Mouse (Mus musculus) embryonic facial prominence, embryonic 13.5 days (tissue): ENCODE measurements around the gene Dzip1. TPM values are rescaled to one million over a fixed set of nuclear protein-coding genes. Genes with fewer than 3 reads are reported as not detected.
A peak's percentile ranks its signal among the peaks of the same experiment; 100 is the strongest.

Experiments
- ATAC-seq: fragments of 200-750 bp; cut with Nextera tagmentation; 2 replicates; pipeline ENCODE4 v1.8.0; 2017; ENCODE audit warnings: low read depth; ENCODE audit not compliant: insufficient number of reproducible peaks, insufficient read depth, low FRiP score, low TSS enrichment
- H3K27ac ChIP-seq: fragments of 300-500 bp; sonication (generic); 2 replicates; pipeline ENCODE4 v1.5.1; 2015; ENCODE audit warnings: moderate library complexity, mild to moderate bottlenecking, inconsistent platforms
- H3K27me3 ChIP-seq: fragments of 300-500 bp; sonication (generic); 2 replicates; pipeline ENCODE4 v1.6.1; 2015; ENCODE audit warnings: mild to moderate bottlenecking, inconsistent platforms
- H3K36me3 ChIP-seq: fragments of 300-500 bp; sonication (generic); 2 replicates; pipeline ENCODE4 v1.6.1; 2015; ENCODE audit warnings: mild to moderate bottlenecking, inconsistent platforms
- H3K4me1 ChIP-seq: fragments of 300-500 bp; sonication (generic); 2 replicates; pipeline ENCODE4 v1.6.1; 2015; ENCODE audit warnings: inconsistent platforms
- H3K4me2 ChIP-seq: fragments of 300-500 bp; sonication (generic); 2 replicates; pipeline ENCODE4 v1.6.1; 2015; ENCODE audit warnings: moderate library complexity, mild to moderate bottlenecking, inconsistent platforms
- H3K4me3 ChIP-seq: fragments of 300-500 bp; sonication (generic); 2 replicates; pipeline ENCODE4 v1.5.1; 2015; ENCODE audit warnings: mild to moderate bottlenecking, inconsistent platforms
- H3K9ac ChIP-seq: fragments of 300-500 bp; sonication (generic); 2 replicates; pipeline ENCODE4 v1.6.1; 2015; ENCODE audit warnings: mild to moderate bottlenecking, inconsistent platforms
- H3K9me3 ChIP-seq: fragments of 300-500 bp; sonication (generic); 2 replicates; pipeline ENCODE4 v1.6.1; 2016; ENCODE audit warnings: inconsistent platforms
- WGBS: fragments of 180-500 bp; shearing (Covaris S2); methylation state at CpG from one replicate; pipeline ENCODE4 v1.1.7; 2015; ENCODE audit warnings: mixed read lengths; 5-methylcytosine and 5-hydroxymethylcytosine counted together
- polyA plus RNA-seq: library from polyadenylated mRNA; unstranded; fragments of >200 nt; fragmentation: Nextera tagmentation; extraction: Ambion mirVana; gene quantifications from 2 replicates; pipeline ENCODE4 v1.2.1, GENCODE M21; 2015

Dzip1 gene
- polyA plus RNA-seq, 1 experiment from 2014 or later, result 37.7 TPM

GRCm38 (mm10) chr14:118937533-118938492 lies 12.6 kb upstream of the Dzip1 start, which contains the start of gene Dnajc3:
TSS of gene Dnajc3 (plus strand) at chr14:118937976.
- Histone ChIP-seq H3K4me1 (peaks cover 32% of the 10 kb centered on the region), H3K27ac (peak within 1 kb of the TSS; percentile 86), H3K9me3 (no peaks in the 10 kb centered on the region), H3K9ac (peak within 1 kb of the TSS; percentile 96), H3K4me2 (peak within 1 kb of the TSS; percentile 60), H3K36me3 (no peaks in the 10 kb centered on the region), H3K27me3 (no peaks in the 10 kb centered on the region), H3K4me3 (peak within 1 kb of the TSS; percentile 98)
- peak; percentile 100 for ATAC-seq
- WGBS, result under 1% methylated on average over 124 of the region's 124 CpGs

GRCm38 (mm10) chr14:118936952-118937351 lies 11.7 kb upstream of the Dzip1 start:
- H3K4me3 ChIP-seq, result peak overlapping the region; percentile 98
- H3K4me1 ChIP-seq, result peaks cover 32% of the 10 kb centered on the region
- H3K9ac ChIP-seq, result peak overlapping the region; percentile 96
- WGBS, result 29% methylated on average over 4 of the region's 4 CpGs
- peak overlapping the region; percentile 60 for H3K4me2 ChIP-seq
- no peak for ATAC-seq
- no peaks in the 10 kb centered on the region for H3K9me3 ChIP-seq
- H3K27me3 ChIP-seq, result no peaks in the 10 kb centered on the region
- H3K36me3 ChIP-seq, result no peaks in the 10 kb centered on the region
- peak overlapping the region; percentile 86; the same call in 1 of the 2 replicates for H3K27ac ChIP-seq

DNA sequence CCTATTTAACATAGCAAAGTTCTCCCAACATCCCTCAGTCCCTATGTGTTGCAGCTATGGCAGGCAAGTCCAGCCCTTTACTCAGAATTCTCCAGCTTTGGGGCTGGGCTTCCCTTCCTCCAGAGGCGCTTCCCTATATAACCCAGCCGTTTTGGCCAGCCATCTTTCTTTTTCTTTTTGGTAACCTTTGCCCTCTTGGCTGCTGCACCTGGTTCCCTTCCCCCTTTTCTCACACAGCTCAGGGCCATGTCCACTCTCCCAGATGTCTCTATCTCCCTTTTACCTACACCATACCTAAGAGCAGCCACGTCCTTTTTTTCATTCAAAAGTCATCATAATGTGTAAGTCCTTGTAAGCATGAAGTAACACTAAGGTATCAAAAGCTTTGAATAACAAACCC lies 11.0 kb upstream of the Dzip1 start:
- no peak overlapping the region for H3K27ac ChIP-seq
- peaks cover 32% of the 10 kb centered on the region for H3K4me1 ChIP-seq
- 58% methylated on average over 3 of the region's 3 CpGs for WGBS

DNA sequence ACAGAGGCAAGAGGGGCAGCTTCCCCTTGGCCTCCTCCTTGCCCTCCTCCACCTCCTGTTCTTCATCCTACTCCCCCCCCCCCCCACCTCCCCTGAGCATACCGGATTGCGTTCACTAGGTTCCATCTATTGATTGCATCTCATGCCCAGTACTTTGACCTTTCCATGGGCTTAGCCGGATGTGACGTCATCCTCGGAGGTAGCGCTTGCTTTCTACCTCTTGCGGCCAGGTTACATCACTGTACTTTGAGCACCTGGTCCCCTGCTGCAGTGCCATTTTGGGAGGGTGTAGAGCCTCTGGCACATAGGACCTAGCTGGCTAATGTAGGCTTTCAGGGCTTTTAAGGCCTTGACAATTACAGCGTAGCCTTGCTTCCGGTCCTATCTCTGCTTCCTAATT lies 9.4 kb upstream of the Dzip1 start:
- peaks cover 18% of the 10 kb centered on the region for H3K4me1 ChIP-seq
- H3K36me3 ChIP-seq, result no peaks in the 10 kb centered on the region
- ATAC-seq, result no peak
- H3K27me3 ChIP-seq, result no peaks in the 10 kb centered on the region
- 87% methylated on average over 9 of the region's 9 CpGs for WGBS
- H3K27ac ChIP-seq, result no peak overlapping the region
- no peak overlapping the region for H3K9ac ChIP-seq
- no peak overlapping the region for H3K4me3 ChIP-seq
- no peaks in the 10 kb centered on the region for H3K9me3 ChIP-seq
- H3K4me2 ChIP-seq, result no peak overlapping the region

More for the DNA sequence above, 11.0 kb upstream of the Dzip1 start:
- Histone ChIP-seq H3K4me2 (no peak overlapping the region), H3K9ac (no peak overlapping the region), H3K27me3 (no peaks in the 10 kb centered on the region), H3K4me3 (no peak overlapping the region), H3K9me3 (no peaks in the 10 kb centered on the region), H3K36me3 (no peaks in the 10 kb centered on the region)
- ATAC-seq, result no peak

GRCm38 (mm10) chr14:118932956-118933355 lies 7.7 kb upstream of the Dzip1 start:
- Histone ChIP-seq H3K36me3 (no peaks in the 10 kb centered on the region), H3K27me3 (no peaks in the 10 kb centered on the region), H3K4me1 (peaks cover 7% of the 10 kb centered on the region), H3K9ac (no peak overlapping the region), H3K27ac (no peak overlapping the region), H3K4me2 (no peak overlapping the region), H3K4me3 (no peak overlapping the region), H3K9me3 (no peaks in the 10 kb centered on the region)
- WGBS, result 55% methylated on average over 8 of the region's 8 CpGs
- ATAC-seq, result no peak

GRCm38 (mm10) chr14:118931181-118931580 lies 5.9 kb upstream of the Dzip1 start:
- Histone ChIP-seq H3K9me3 (no peaks in the 10 kb centered on the region), H3K27me3 (no peaks in the 10 kb centered on the region), H3K9ac (no peak overlapping the region), H3K4me2 (no peak overlapping the region), H3K4me3 (no peak overlapping the region), H3K4me1 (no peaks in the 10 kb centered on the region), H3K27ac (no peak overlapping the region), H3K36me3 (no peaks in the 10 kb centered on the region)
- WGBS, result 71% methylated on average over 2 of the region's 2 CpGs
- no peak for ATAC-seq

GRCm38 (mm10) chr14:118930777-118931176 lies 5.5 kb upstream of the Dzip1 start:
- WGBS, result 77% methylated on average over 2 of the region's 2 CpGs
- no peak overlapping the region for H3K4me2 ChIP-seq
- H3K27me3 ChIP-seq, result no peaks in the 10 kb centered on the region
- ATAC-seq, result no peak
- H3K4me3 ChIP-seq, result no peak overlapping the region
- no peaks in the 10 kb centered on the region for H3K36me3 ChIP-seq
- H3K27ac ChIP-seq, result no peak overlapping the region
- H3K4me1 ChIP-seq, result peaks cover 3% of the 10 kb centered on the region
- H3K9me3 ChIP-seq, result no peaks in the 10 kb centered on the region
- no peak overlapping the region for H3K9ac ChIP-seq

DNA sequence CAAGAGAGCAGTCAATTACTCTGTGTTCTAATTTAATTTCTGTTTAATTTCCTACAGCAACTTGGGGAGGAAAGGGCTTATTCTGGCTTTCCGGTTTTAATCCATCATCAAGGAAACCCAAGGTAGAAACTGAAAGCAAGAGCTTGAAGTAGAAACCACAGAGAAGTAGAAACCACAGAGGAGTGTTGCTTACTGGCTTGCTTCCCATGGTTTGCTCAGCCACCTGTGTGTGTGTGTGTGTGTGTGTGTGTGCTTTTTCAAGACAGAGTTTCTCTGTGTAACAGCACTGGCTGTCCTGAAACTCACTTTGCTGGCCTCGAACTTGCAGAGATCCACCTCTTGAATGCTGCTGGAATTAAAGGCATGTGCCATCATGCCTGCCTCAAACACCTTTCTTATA lies 4.5 kb upstream of the Dzip1 start:
- 66% methylated on average over 2 of the region's 2 CpGs for WGBS

DNA sequence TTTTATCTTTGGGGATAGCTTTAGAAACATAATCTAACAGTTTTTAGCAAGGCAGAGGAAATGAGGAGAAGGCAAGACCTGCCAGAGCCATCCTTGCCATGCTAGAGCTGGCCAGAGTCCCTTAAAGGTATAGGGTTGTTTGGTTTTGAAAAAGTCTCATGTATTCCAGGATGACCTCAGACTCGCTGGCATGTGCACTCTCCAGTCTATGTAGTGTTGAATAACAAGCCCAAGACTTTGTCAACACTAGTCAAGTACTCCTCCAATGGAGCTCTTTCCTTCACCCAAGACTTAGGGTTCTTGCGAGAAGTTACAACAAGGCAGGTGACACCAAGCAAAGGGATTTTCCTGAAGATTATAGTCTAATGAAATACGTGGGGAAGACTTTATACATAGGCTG lies 3.3 kb upstream of the Dzip1 start:
- ATAC-seq, result no peak
- H3K36me3 ChIP-seq, result no peaks in the 10 kb centered on the region
- peaks cover 15% of the 10 kb centered on the region for H3K4me1 ChIP-seq
- no peak overlapping the region for H3K4me2 ChIP-seq
- WGBS, result 76% methylated on average over 3 of the region's 3 CpGs
- H3K9me3 ChIP-seq, result no peaks in the 10 kb centered on the region
- no peak overlapping the region for H3K9ac ChIP-seq
- H3K27ac ChIP-seq, result no peak overlapping the region
- H3K27me3 ChIP-seq, result no peaks in the 10 kb centered on the region
- H3K4me3 ChIP-seq, result no peak overlapping the region

More for the DNA sequence above, 4.5 kb upstream of the Dzip1 start:
- no peaks in the 10 kb centered on the region for H3K9me3 ChIP-seq
- no peak overlapping the region for H3K27ac ChIP-seq
- H3K4me3 ChIP-seq, result no peak overlapping the region
- no peak for ATAC-seq
- peaks cover 7% of the 10 kb centered on the region for H3K4me1 ChIP-seq
- H3K4me2 ChIP-seq, result no peak overlapping the region
- no peak overlapping the region for H3K9ac ChIP-seq
- no peaks in the 10 kb centered on the region for H3K36me3 ChIP-seq
- no peaks in the 10 kb centered on the region for H3K27me3 ChIP-seq

GRCm38 (mm10) chr14:118922667-118923184 lies 2.5 kb downstream of the Dzip1 start:
- 3% methylated on average over 47 of the region's 47 CpGs for WGBS
- peak overlapping the region; percentile 71 for H3K9ac ChIP-seq
- H3K27ac ChIP-seq, result no peak overlapping the region
- H3K27me3 ChIP-seq, result 0 out of 2 replicates have a peak, but pooled peaks cover 9% of the 10 kb centered on the region
- H3K4me2 ChIP-seq, result peak overlapping the region; percentile 90
- no peaks in the 10 kb centered on the region for H3K9me3 ChIP-seq
- H3K4me3 ChIP-seq, result peak overlapping the region; percentile 70
- ATAC-seq, result peak; percentile 28; the same call in 1 of the 2 replicates
- H3K36me3 ChIP-seq, result peaks cover 6% of the 10 kb centered on the region; the same call in 1 of the 2 replicates
- H3K4me1 ChIP-seq, result peaks cover 44% of the 10 kb centered on the region

GRCm38 (mm10) chr14:118922251-118922650 lies 3.0 kb downstream of the Dzip1 start:
- H3K9ac ChIP-seq, result peak overlapping the region; percentile 71
- ATAC-seq, result no peak
- H3K9me3 ChIP-seq, result no peaks in the 10 kb centered on the region
- 0 out of 2 replicates have a peak, but pooled peaks cover 9% of the 10 kb centered on the region for H3K27me3 ChIP-seq
- peaks cover 44% of the 10 kb centered on the region for H3K4me1 ChIP-seq
- no peak overlapping the region for H3K27ac ChIP-seq
- peak overlapping the region; percentile 70 for H3K4me3 ChIP-seq
- peak overlapping the region; percentile 90 for H3K4me2 ChIP-seq
- 20% methylated on average over 22 of the region's 22 CpGs for WGBS
- peaks cover 10% of the 10 kb centered on the region; the same call in 1 of the 2 replicates for H3K36me3 ChIP-seq
